Mouse (Mus musculus) kidney, adult 2 months (tissue): Measurements from ENCODE around the gene Mast4.

ENCODE experiments used
- CTCF ChIP-seq: fragments of 200-500 bp; conservative IDR thresholded peaks from 2 replicates; pipeline ENCODE4 v1.5.1; 2011; ENCODE audit warnings: low read depth, mild to moderate bottlenecking, control low read depth, low read length, moderate library complexity, mixed read lengths; ENCODE audit not compliant: insufficient read depth, insufficient read length
- POLR2A ChIP-seq: fragments of 200-500 bp; IDR thresholded peaks from one replicate; pipeline ENCODE4 v1.6.1; 2011; ENCODE audit warnings: low read depth, low read length, control low read depth

GRCm38 (mm10) chr13:102900083-102900420, 434.2 kb downstream of the Mast4 start:
- TF ChIP-seq CTCF (no peak), POLR2A (no peak)
